Mouse (Mus musculus) hindbrain, embryonic 15.5 days (tissue): ENCODE data around the gene Brca1. TPM values are rescaled to one million over a fixed set of nuclear protein-coding genes. Genes with fewer than 3 reads are reported as not detected.
A peak's percentile ranks its signal among the peaks of the same experiment; 100 is the strongest.
"Not testable (repeated sequence)": the region's sequence is repeated elsewhere in the genome, so short reads cannot be mapped to it uniquely, and the experiment has no call there.

ENCODE experiments used
- ATAC-seq: fragments of 200-750 bp; cut with Nextera tagmentation; 2 replicates; pipeline ENCODE4 v1.8.0; 2017; ENCODE audit warnings: low read depth, moderate number of reproducible peaks, moderate TSS enrichment; ENCODE audit not compliant: low FRiP score
- H3K27ac ChIP-seq: fragments of 300-500 bp; sonication (generic); replicated peaks from 2 replicates; pipeline ENCODE4 v1.5.1; 2015; ENCODE audit warnings: mild to moderate bottlenecking, inconsistent platforms
- H3K27me3 ChIP-seq: fragments of 300-500 bp; sonication (generic); 2 replicates; pipeline ENCODE4 v1.6.1; 2015; ENCODE audit warnings: control low read depth, inconsistent platforms
- H3K36me3 ChIP-seq: fragments of 300-500 bp; sonication (generic); 2 replicates; pipeline ENCODE4 v1.6.1; 2015; ENCODE audit warnings: control low read depth, inconsistent platforms
- H3K4me1 ChIP-seq: fragments of 300-500 bp; sonication (generic); replicated peaks from 2 replicates; pipeline ENCODE4 v1.6.1; 2015; ENCODE audit warnings: control low read depth, inconsistent platforms
- H3K4me2 ChIP-seq: fragments of 300-500 bp; sonication (generic); 2 replicates; pipeline ENCODE4 v1.6.1; 2015; ENCODE audit warnings: moderate library complexity, mild to moderate bottlenecking, inconsistent platforms
- H3K4me3 ChIP-seq: fragments of 300-500 bp; sonication (generic); 2 replicates; pipeline ENCODE4 v1.5.1; 2015; ENCODE audit warnings: mild to moderate bottlenecking, inconsistent platforms
- H3K9ac ChIP-seq: fragments of 300-500 bp; sonication (generic); 2 replicates; pipeline ENCODE4 v1.6.1; 2015; ENCODE audit warnings: inconsistent platforms
- H3K9me3 ChIP-seq: fragments of 300-500 bp; sonication (generic); 2 replicates; pipeline ENCODE4 v1.6.1; 2016; ENCODE audit warnings: control low read depth, inconsistent platforms
- WGBS: fragments of 180-500 bp; shearing (Covaris S2); methylation state at CpG from one replicate; pipeline ENCODE4 v1.1.7; 2015; 5-methylcytosine and 5-hydroxymethylcytosine counted together
- polyA plus RNA-seq: library from polyadenylated mRNA; unstranded; fragments of >200 nt; fragmentation: Nextera tagmentation; extraction: Ambion mirVana; gene quantifications from 2 replicates; pipeline ENCODE4 v1.2.1, GENCODE M21; 2015

Brca1 gene
- polyA plus RNA-seq, 1 experiment from 2014 or later, result 2.8 TPM

GRCm38 (mm10) chr11:101477552-101478211, 74.1 kb downstream of the Brca1 start:
- Histone ChIP-seq H3K36me3 (no peaks in the 10 kb centered on the region), H3K4me1 (peaks cover 22% of the 10 kb centered on the region), H3K4me3 (no peak overlapping the region), H3K9ac (no peak overlapping the region), H3K27ac (peak overlapping the region; percentile 74), H3K4me2 (peak overlapping the region; percentile 11), H3K9me3 (no peaks in the 10 kb centered on the region), H3K27me3 (no peaks in the 10 kb centered on the region)
- 12% methylated on average over 10 of the region's 10 CpGs for WGBS
- ATAC-seq, result peak; percentile 78

GRCm38 (mm10) chr11:101477194-101477551, 74.6 kb downstream of the Brca1 start:
- peaks cover 25% of the 10 kb centered on the region for H3K4me1 ChIP-seq
- WGBS, result 5% methylated on average over 4 of the region's 4 CpGs
- H3K9ac ChIP-seq, result no peak overlapping the region
- H3K4me2 ChIP-seq, result peak overlapping the region; percentile 11; the same call in 1 of the 2 replicates
- H3K36me3 ChIP-seq, result no peaks in the 10 kb centered on the region; the same call in 1 of the 2 replicates
- H3K4me3 ChIP-seq, result no peak overlapping the region
- peak; percentile 65 for ATAC-seq
- peak overlapping the region; percentile 74 for H3K27ac ChIP-seq
- no peaks in the 10 kb centered on the region for H3K27me3 ChIP-seq
- H3K9me3 ChIP-seq, result no peaks in the 10 kb centered on the region

- H3K4me1 ChIP-seq, result peaks cover 26% of the 10 kb centered on the region
- H3K27me3 ChIP-seq, H3K4me3 ChIP-seq, H3K4me2 ChIP-seq, ATAC-seq, H3K27ac ChIP-seq, H3K9ac ChIP-seq, H3K9me3 ChIP-seq, H3K36me3 ChIP-seq: not testable (repeated sequence)
- whole genome bisulfite sequencing, result 84% methylated on average over 4 of the region's 4 CpGs
These were observed 75.4 kb downstream of the Brca1 start for GRCm38 (mm10) chr11:101476361-101476760.

- Histone ChIP-seq H3K9ac (no peak overlapping the region), H3K36me3 (no peaks in the 10 kb centered on the region; the same call in 1 of the 2 replicates), H3K4me2 (no peak overlapping the region), H3K4me3 (no peak overlapping the region), H3K4me1 (peaks cover 32% of the 10 kb centered on the region), H3K27ac (no peak overlapping the region), H3K9me3 (no peaks in the 10 kb centered on the region), H3K27me3 (no peaks in the 10 kb centered on the region)
- 49% methylated on average over 5 of the region's 5 CpGs for WGBS
- ATAC-seq, result no peak
These were observed 77.5 kb downstream of the Brca1 start for GRCm38 (mm10) chr11:101474298-101474697.

- not testable (repeated sequence) for ATAC-seq, H3K36me3 ChIP-seq, H3K9me3 ChIP-seq, H3K4me2 ChIP-seq, H3K27ac ChIP-seq, H3K27me3 ChIP-seq, H3K4me3 ChIP-seq, H3K9ac ChIP-seq
- H3K4me1 ChIP-seq, result peaks cover 34% of the 10 kb centered on the region
- 88% methylated on average over 1 of the region's 1 CpGs for WGBS
These were observed 78.1 kb downstream of the Brca1 start for GRCm38 (mm10) chr11:101473686-101474085.

GRCm38 (mm10) chr11:101472336-101472735, 79.4 kb downstream of the Brca1 start:
- 46% methylated on average over 7 of the region's 7 CpGs for WGBS
- peaks cover 34% of the 10 kb centered on the region for H3K4me1 ChIP-seq
- H3K36me3 ChIP-seq, result no peaks in the 10 kb centered on the region; the same call in 1 of the 2 replicates
- ATAC-seq, result no peak
- no peak overlapping the region for H3K27ac ChIP-seq
- no peak overlapping the region for H3K4me2 ChIP-seq
- no peak overlapping the region for H3K9ac ChIP-seq
- H3K4me3 ChIP-seq, result no peak overlapping the region
- H3K9me3 ChIP-seq, result no peaks in the 10 kb centered on the region
- H3K27me3 ChIP-seq, result no peaks in the 10 kb centered on the region

GRCm38 (mm10) chr11:101471926-101472325, 79.8 kb downstream of the Brca1 start:
- Histone ChIP-seq H3K4me1 (peaks cover 34% of the 10 kb centered on the region), H3K36me3 (no peaks in the 10 kb centered on the region; the same call in 1 of the 2 replicates), H3K27ac (no peak overlapping the region), H3K4me2 (no peak overlapping the region), H3K27me3 (no peaks in the 10 kb centered on the region), H3K9me3 (no peaks in the 10 kb centered on the region), H3K9ac (no peak overlapping the region), H3K4me3 (no peak overlapping the region)
- no peak for ATAC-seq
- WGBS, result 45% methylated on average over 3 of the region's 3 CpGs

GRCm38 (mm10) chr11:101470206-101470605, 81.5 kb downstream of the Brca1 start:
- Histone ChIP-seq H3K9me3 (no peaks in the 10 kb centered on the region), H3K27me3 (no peaks in the 10 kb centered on the region), H3K27ac (no peak overlapping the region), H3K9ac (no peak overlapping the region), H3K36me3 (no peaks in the 10 kb centered on the region; the same call in 1 of the 2 replicates), H3K4me3 (0 out of 2 replicates have a peak overlapping the region, but pooled peaks have one; percentile 2), H3K4me2 (peak overlapping the region; percentile 29), H3K4me1 (peaks cover 42% of the 10 kb centered on the region)
- 9% methylated on average over 7 of the region's 7 CpGs for WGBS
- no peak for ATAC-seq

GRCm38 (mm10) chr11:101469155-101469554, 82.6 kb downstream of the Brca1 start:
- Histone ChIP-seq H3K9ac (peak overlapping the region; percentile 85; the same call in 1 of the 2 replicates), H3K4me1 (peaks cover 48% of the 10 kb centered on the region), H3K4me2 (peak overlapping the region; percentile 81), H3K4me3 (peak overlapping the region; percentile 95), H3K36me3 (no peaks in the 10 kb centered on the region; the same call in 1 of the 2 replicates), H3K27ac (no peak overlapping the region), H3K9me3 (no peaks in the 10 kb centered on the region), H3K27me3 (no peaks in the 10 kb centered on the region)
- ATAC-seq, result no peak
- WGBS, result 52% methylated on average over 4 of the region's 4 CpGs

- Histone ChIP-seq H3K4me3 (peak overlapping the region; percentile 95), H3K4me1 (peaks cover 51% of the 10 kb centered on the region), H3K4me2 (peak overlapping the region; percentile 81), H3K9me3 (no peaks in the 10 kb centered on the region), H3K36me3 (no peaks in the 10 kb centered on the region; the same call in 1 of the 2 replicates), H3K9ac (peak overlapping the region; percentile 85), H3K27ac (peak overlapping the region; percentile 86), H3K27me3 (no peaks in the 10 kb centered on the region)
- WGBS, result 3% methylated on average over 13 of the region's 13 CpGs
- no peak for ATAC-seq
These were observed 83.0 kb downstream of the Brca1 start for GRCm38 (mm10) chr11:101468731-101469130.

GRCm38 (mm10) chr11:101468263-101468688, 83.5 kb downstream of the Brca1 start:
- Histone ChIP-seq H3K4me3 (peak overlapping the region; percentile 95), H3K9ac (peak overlapping the region; percentile 85), H3K36me3 (no peaks in the 10 kb centered on the region; the same call in 1 of the 2 replicates), H3K9me3 (no peaks in the 10 kb centered on the region), H3K4me1 (peaks cover 56% of the 10 kb centered on the region), H3K27me3 (no peaks in the 10 kb centered on the region), H3K4me2 (peak overlapping the region; percentile 81), H3K27ac (peak overlapping the region; percentile 86)
- ATAC-seq, result peak; percentile 28
- WGBS, result under 1% methylated on average over 28 of the region's 31 CpGs

GRCm38 (mm10) chr11:101467477-101468262, 84.1 kb downstream of the Brca1 start:
- H3K4me1 ChIP-seq, result peaks cover 62% of the 10 kb centered on the region

More at GRCm38 (mm10) chr11:101467477-101468262, 84.1 kb downstream of the Brca1 start:
- peak overlapping the region; percentile 95 for H3K4me3 ChIP-seq
- H3K4me2 ChIP-seq, result peak overlapping the region; percentile 81
- H3K9ac ChIP-seq, result peak overlapping the region; percentile 85
- H3K27ac ChIP-seq, result peak overlapping the region; percentile 86
- no peaks in the 10 kb centered on the region for H3K27me3 ChIP-seq
- no peaks in the 10 kb centered on the region; the same call in 1 of the 2 replicates for H3K36me3 ChIP-seq
- under 1% methylated on average over 42 of the region's 54 CpGs for WGBS
- no peaks in the 10 kb centered on the region for H3K9me3 ChIP-seq
- ATAC-seq, result peak; percentile 56
